Mouse (Mus musculus): ENCODE data around the gene E4f1. TPM values are rescaled to one million over a fixed set of nuclear protein-coding genes. Genes with fewer than 3 reads are reported as not detected.

E4f1 gene
- total and polyA plus RNA-seq, 3 experiments: 10.2 to 43.7 (median 10.3) TPM

DNA sequence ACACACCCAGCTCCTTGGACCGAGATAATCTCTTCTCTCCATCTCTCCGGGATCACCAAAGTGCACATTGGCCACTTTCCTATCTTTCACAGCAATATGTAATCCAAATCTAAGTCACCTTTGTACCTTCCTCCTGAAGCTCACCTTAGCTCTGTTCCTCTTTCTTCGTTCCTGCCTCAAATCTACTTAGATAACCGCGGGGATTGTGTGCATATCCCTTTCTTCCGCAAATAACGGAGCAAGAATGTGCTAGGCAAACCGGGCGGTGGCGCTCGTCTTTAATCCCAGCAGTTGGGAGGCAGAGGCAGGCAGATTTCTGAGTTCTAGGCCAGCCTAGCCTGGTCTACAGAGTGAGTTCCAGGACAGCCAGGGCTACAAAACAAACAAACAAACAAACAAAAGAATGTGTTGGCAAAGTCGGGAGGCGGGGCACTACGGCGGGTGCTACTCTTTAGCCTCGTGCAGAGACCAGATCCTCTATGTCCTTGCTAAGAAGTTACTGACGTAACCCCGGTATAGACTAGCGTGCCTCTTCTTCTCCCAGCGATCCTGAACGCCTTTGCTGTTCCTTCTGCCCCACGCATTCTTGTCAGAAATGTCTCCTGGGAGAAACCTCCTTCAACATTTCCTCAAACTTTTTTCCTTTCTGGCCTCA is 56.4 kb downstream of the E4f1 start:
- peaks cover 6% of the 10 kb centered on the region for H3K4me1 ChIP-seq (ENCODE audit: control insufficient read depth, insufficient read depth, low read length)
- DNase-seq: peak in 1 of 2 experiments; percentile 30
- peak overlapping the region; percentile 71 for H3K9ac ChIP-seq (ENCODE audit: low read depth, low read length)
- no peaks in the 10 kb centered on the region for H3K27me3 ChIP-seq (ENCODE audit: control insufficient read depth, insufficient read depth, low read length)
- peaks cover 15% of the 10 kb centered on the region for H3K36me3 ChIP-seq (ENCODE audit: control insufficient read depth, insufficient read depth, low read length)
- TF ChIP-seq EP300 (IDR thresholded peaks at IDR 0.05; ENCODE audit: insufficient read depth, low read depth, low read length): no peak
- no peak for TF ChIP-seq POLR2A (IDR thresholded peaks at IDR 0.05; ENCODE audit: insufficient read depth, low read depth, low read length)
- TF ChIP-seq CTCF (IDR thresholded peaks at IDR 0.05): peak; percentile 35
- 17% methylated on average over 22 of the region's 22 CpGs for WGBS
- intact Hi-C loops (cut with DNase I): loop anchor here (2.0 kb wide), 1 partner anchor 61 kb away; no protein-coding TSS in a partner anchor
- H3K79me2 ChIP-seq (replicated peaks; ENCODE audit: control insufficient read depth, insufficient read depth, low read length): peaks cover 10% of the 10 kb centered on the region
- peak overlapping the region; percentile 92 for H3K4me3 ChIP-seq
- peak overlapping the region; percentile 93 for H3K27ac ChIP-seq

DNA sequence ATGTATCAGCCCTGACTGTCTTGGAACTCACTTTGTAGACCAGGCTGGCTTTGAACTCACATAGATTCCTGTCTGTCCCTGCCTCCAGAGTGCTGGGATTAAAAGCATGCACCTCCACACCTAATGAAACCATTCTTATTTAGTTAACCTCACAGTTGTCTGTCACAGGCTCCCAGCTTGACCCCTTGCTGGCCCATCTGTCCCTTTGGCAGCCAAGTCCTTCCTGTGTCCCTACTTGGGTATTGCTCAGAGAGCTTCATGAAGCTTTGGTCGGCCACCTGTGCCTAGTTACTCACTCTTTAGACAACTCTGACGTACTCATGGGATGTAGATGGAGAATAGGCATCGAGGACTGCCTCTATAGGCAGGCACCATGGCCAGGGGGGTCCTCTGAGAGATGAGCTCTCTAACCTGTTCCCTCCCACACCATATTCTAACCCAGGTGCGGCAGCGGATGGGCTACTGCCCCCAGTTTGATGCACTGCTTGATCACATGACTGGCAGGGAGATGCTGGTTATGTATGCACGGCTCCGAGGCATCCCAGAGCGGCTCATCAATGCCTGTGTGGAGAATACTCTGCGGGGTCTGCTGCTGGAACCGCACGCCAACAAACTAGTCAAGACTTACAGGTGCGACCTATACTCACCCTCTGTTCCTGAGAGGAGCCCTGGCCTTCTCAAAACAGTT is 62.9 kb downstream of the E4f1 start:
- H3K4me3 ChIP-seq: no peak overlapping the region
- H3K79me2 ChIP-seq (replicated peaks; ENCODE audit: control insufficient read depth, insufficient read depth, low read length): no peaks in the 10 kb centered on the region
- intact Hi-C loops (cut with DNase I): no loop called here
- no peaks in the 10 kb centered on the region for H3K4me1 ChIP-seq (ENCODE audit: control insufficient read depth, insufficient read depth, low read length)
- TF ChIP-seq CTCF (IDR thresholded peaks at IDR 0.05) (no peak), EP300 (IDR thresholded peaks at IDR 0.05; ENCODE audit: insufficient read depth, low read depth, low read length) (no peak), POLR2A (IDR thresholded peaks at IDR 0.05; ENCODE audit: insufficient read depth, low read depth, low read length) (no peak)
- H3K9ac ChIP-seq (ENCODE audit: low read depth, low read length): no peak overlapping the region
- no peaks in the 10 kb centered on the region for H3K36me3 ChIP-seq (ENCODE audit: control insufficient read depth, insufficient read depth, low read length)
- WGBS: 86% methylated on average over 12 of the region's 12 CpGs
- no peak for DNase-seq
- H3K27me3 ChIP-seq (ENCODE audit: control insufficient read depth, insufficient read depth, low read length): no peaks in the 10 kb centered on the region
- H3K27ac ChIP-seq: no peak overlapping the region

DNA sequence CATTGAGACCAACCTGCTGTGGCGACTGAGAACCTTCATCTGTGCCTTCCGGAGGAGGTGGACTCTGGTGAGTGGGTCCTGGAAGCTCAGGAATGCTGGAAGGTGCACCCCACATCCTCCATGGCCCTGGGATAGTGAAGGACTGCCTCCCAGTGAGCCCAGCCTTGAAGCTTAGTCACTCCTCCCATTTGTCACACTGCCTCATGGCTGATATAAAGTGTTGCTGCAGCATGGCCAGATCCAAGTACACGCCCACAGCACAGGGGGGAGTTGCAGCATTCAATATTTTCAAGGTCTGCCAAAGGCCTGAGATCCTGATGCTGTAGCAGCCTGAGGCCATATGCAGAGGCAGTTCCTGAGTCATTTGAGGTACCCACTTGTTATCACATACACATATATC is 67.7 kb downstream of the E4f1 start:
- WGBS: 64% methylated on average over 3 of the region's 3 CpGs
- TF ChIP-seq POLR2A (IDR thresholded peaks at IDR 0.05; ENCODE audit: insufficient read depth, low read depth, low read length) (no peak), EP300 (IDR thresholded peaks at IDR 0.05; ENCODE audit: insufficient read depth, low read depth, low read length) (no peak), CTCF (IDR thresholded peaks at IDR 0.05) (no peak)
- Histone ChIP-seq H3K4me1 (ENCODE audit: control insufficient read depth, insufficient read depth, low read length) (no peaks in the 10 kb centered on the region), H3K4me3 (no peak overlapping the region), H3K36me3 (ENCODE audit: control insufficient read depth, insufficient read depth, low read length) (no peaks in the 10 kb centered on the region), H3K27me3 (ENCODE audit: control insufficient read depth, insufficient read depth, low read length) (no peaks in the 10 kb centered on the region), H3K27ac (no peak overlapping the region), H3K79me2 (replicated peaks; ENCODE audit: control insufficient read depth, insufficient read depth, low read length) (no peaks in the 10 kb centered on the region), H3K9ac (ENCODE audit: low read depth, low read length) (no peak overlapping the region)
- intact Hi-C loops (cut with DNase I): no loop called here
- no peak for DNase-seq

DNA sequence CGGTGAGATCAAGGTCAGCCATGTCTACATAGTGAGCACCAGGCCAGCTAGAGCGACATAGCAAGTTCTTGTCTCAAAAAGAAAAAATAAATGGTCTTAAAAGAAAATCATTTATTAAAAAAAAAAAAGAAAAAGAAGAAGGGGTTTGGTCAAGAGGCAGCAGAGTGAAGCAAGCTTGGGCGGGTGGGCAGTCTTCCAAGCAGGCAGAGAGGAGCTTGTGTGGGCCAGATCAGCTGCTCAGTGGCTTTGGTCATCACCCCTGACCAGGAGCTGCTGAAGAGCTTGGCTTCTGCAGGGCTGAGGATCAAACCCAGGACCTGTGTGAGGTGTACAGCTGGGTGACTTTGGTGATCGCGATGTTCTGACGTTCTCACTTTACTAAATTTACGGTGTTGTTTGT is 75.7 kb downstream of the E4f1 start:
- no peak for TF ChIP-seq POLR2A (IDR thresholded peaks at IDR 0.05; ENCODE audit: insufficient read depth, low read depth, low read length)
- no peak for TF ChIP-seq EP300 (IDR thresholded peaks at IDR 0.05; ENCODE audit: insufficient read depth, low read depth, low read length)
- no peak for TF ChIP-seq CTCF (IDR thresholded peaks at IDR 0.05)
- intact Hi-C loops (cut with DNase I): no loop called here
- Histone ChIP-seq H3K36me3 (ENCODE audit: control insufficient read depth, insufficient read depth, low read length) (no peaks in the 10 kb centered on the region), H3K9ac (ENCODE audit: low read depth, low read length) (no peak overlapping the region), H3K4me1 (ENCODE audit: control insufficient read depth, insufficient read depth, low read length) (no peaks in the 10 kb centered on the region), H3K27ac (no peak overlapping the region), H3K79me2 (replicated peaks; ENCODE audit: control insufficient read depth, insufficient read depth, low read length) (no peaks in the 10 kb centered on the region), H3K4me3 (no peak overlapping the region), H3K27me3 (ENCODE audit: control insufficient read depth, insufficient read depth, low read length) (no peaks in the 10 kb centered on the region)
- 91% methylated on average over 7 of the region's 7 CpGs for WGBS
- DNase-seq: no peak

Other genes starting within 250 kb of the E4f1 start
- gene Tedc2, start 249.5 kb downstream of the E4f1 start, total RNA-seq (2021): 1 to 10 TPM; 2.0 TPM
- gene Tedc2, start 249.5 kb downstream of the E4f1 start, polyA plus RNA-seq (2012; rRNA removed): 3.8 and 5.2 TPM in 2 replicates
- under 1 TPM; 0.57 to 0.59 TPM for gene Ccnf, start 218.8 kb downstream of the E4f1 start, total RNA-seq (2021)
- gene Ccnf, start 218.8 kb downstream of the E4f1 start, polyA plus RNA-seq (2012; rRNA removed): 0.44 and 0.49 TPM in 2 replicates
- not detected for gene Abca17, start 119.2 kb downstream of the E4f1 start, total RNA-seq (2021)
- not detected in 2 replicates for gene Abca17, start 119.2 kb downstream of the E4f1 start, polyA plus RNA-seq (2012; rRNA removed)
- gene Abca3, start 118.4 kb downstream of the E4f1 start, total RNA-seq (2021): 10 to 100 TPM; 12.1 to 12.6 TPM
- gene Abca3, start 118.4 kb downstream of the E4f1 start, polyA plus RNA-seq (2012; rRNA removed): 13.4 and 15.7 TPM in 2 replicates
- gene Rnps1, start 55.7 kb downstream of the E4f1 start, total RNA-seq (2021): 10 to 100 TPM; 60.0 to 62.7 TPM
- gene Rnps1, start 55.7 kb downstream of the E4f1 start, polyA plus RNA-seq (2012; rRNA removed): 83.0 and 107 TPM in 2 replicates
- 100 to 1,000 TPM; 421 to 487 TPM for gene Eci1, start 43.7 kb downstream of the E4f1 start, total RNA-seq (2021)
- gene Eci1, start 43.7 kb downstream of the E4f1 start, polyA plus RNA-seq (2012; rRNA removed): 414 and 486 TPM in 2 replicates
- 1 to 10 TPM in 1 of 2 experiments, under 1 TPM in 1; 0.65 to 1.5 TPM for gene Dnase1l2, start 27.2 kb downstream of the E4f1 start, total RNA-seq (2021)
- 5.2 and 7.2 TPM in 2 replicates for gene Dnase1l2, start 27.2 kb downstream of the E4f1 start, polyA plus RNA-seq (2012; rRNA removed)
- 10 to 100 TPM; 35.7 to 44.5 TPM for gene Pgp, start 79 bp upstream of the E4f1 start, total RNA-seq (2021)
- 39.1 and 46.4 TPM in 2 replicates for gene Pgp, start 79 bp upstream of the E4f1 start, polyA plus RNA-seq (2012; rRNA removed)
- not detected for gene Bricd5, start 3.6 kb upstream of the E4f1 start, total RNA-seq (2021)
- not detected in 2 replicates for gene Bricd5, start 3.6 kb upstream of the E4f1 start, polyA plus RNA-seq (2012; rRNA removed)
- gene Mlst8, start 8.8 kb upstream of the E4f1 start, total RNA-seq (2021): 10 to 100 TPM in 1 of 2 experiments, 1 to 10 TPM in 1; 8.5 to 10.7 TPM
- gene Mlst8, start 8.8 kb upstream of the E4f1 start, polyA plus RNA-seq (2012; rRNA removed): 28.1 and 42.0 TPM in 2 replicates
- gene Caskin1, start 18.3 kb upstream of the E4f1 start, total RNA-seq (2021): under 1 TPM; 0.16 to 0.55 TPM
- gene Caskin1, start 18.3 kb upstream of the E4f1 start, polyA plus RNA-seq (2012; rRNA removed): 0.23 and 0.45 TPM in 2 replicates
- gene Traf7, start 57.6 kb upstream of the E4f1 start, total RNA-seq (2021): 10 to 100 TPM; 41.9 to 46.5 TPM
- 93.4 and 109 TPM in 2 replicates for gene Traf7, start 57.6 kb upstream of the E4f1 start, polyA plus RNA-seq (2012; rRNA removed)
- gene Rab26, start 63.9 kb upstream of the E4f1 start, total RNA-seq (2021): under 1 TPM in 1 of 2 experiments, not detected in 1; 0.39 TPM
- gene Rab26, start 63.9 kb upstream of the E4f1 start, polyA plus RNA-seq (2012; rRNA removed): 0.10 and 0.12 TPM in 2 replicates
- gene Pkd1, start 79.5 kb upstream of the E4f1 start, total RNA-seq (2021): 10 to 100 TPM; 35.6 to 36.2 TPM
- 48.5 and 59.9 TPM in 2 replicates for gene Pkd1, start 79.5 kb upstream of the E4f1 start, polyA plus RNA-seq (2012; rRNA removed)
- 100 to 1,000 TPM; 104 to 110 TPM for gene Tsc2, start 162.3 kb upstream of the E4f1 start, total RNA-seq (2021)
- gene Tsc2, start 162.3 kb upstream of the E4f1 start, polyA plus RNA-seq (2012; rRNA removed): 178 and 194 TPM in 2 replicates
- 1 to 10 TPM; 2.9 to 3.4 TPM for gene Nthl1, start 162.4 kb upstream of the E4f1 start, total RNA-seq (2021)
- gene Nthl1, start 162.4 kb upstream of the E4f1 start, polyA plus RNA-seq (2012; rRNA removed): 4.4 and 7.0 TPM in 2 replicates
- 100 to 1,000 TPM in 1 of 2 experiments, 10 to 100 TPM in 1; 100.0 to 110 TPM for gene Slc9a3r2, start 180.0 kb upstream of the E4f1 start, total RNA-seq (2021)
- gene Slc9a3r2, start 180.0 kb upstream of the E4f1 start, polyA plus RNA-seq (2012; rRNA removed): 125 and 147 TPM in 2 replicates
- gene Npw, start 188.1 kb upstream of the E4f1 start, total RNA-seq (2021): not detected
- not detected in 2 replicates for gene Npw, start 188.1 kb upstream of the E4f1 start, polyA plus RNA-seq (2012; rRNA removed)
- 10 to 100 TPM; 17.4 to 17.5 TPM for gene Zfp598, start 199.4 kb upstream of the E4f1 start, total RNA-seq (2021)
- 28.1 and 29.9 TPM in 2 replicates for gene Zfp598, start 199.4 kb upstream of the E4f1 start, polyA plus RNA-seq (2012; rRNA removed)
- gene Syngr3, start 219.6 kb upstream of the E4f1 start, total RNA-seq (2021): under 1 TPM; 0.16 to 0.30 TPM
- 0.43 and 1.00 TPM in 2 replicates for gene Syngr3, start 219.6 kb upstream of the E4f1 start, polyA plus RNA-seq (2012; rRNA removed)
- gene Gfer, start 225.8 kb upstream of the E4f1 start, total RNA-seq (2021): 10 to 100 TPM; 20.3 to 21.5 TPM
- 14.0 and 14.6 TPM in 2 replicates for gene Gfer, start 225.8 kb upstream of the E4f1 start, polyA plus RNA-seq (2012; rRNA removed)
- 1 to 10 TPM in 1 of 2 experiments, under 1 TPM in 1; 0.65 to 1.0 TPM for gene Noxo1, start 225.9 kb upstream of the E4f1 start, total RNA-seq (2021)
- 2.4 and 4.5 TPM in 2 replicates for gene Noxo1, start 225.9 kb upstream of the E4f1 start, polyA plus RNA-seq (2012; rRNA removed)
- gene Tbl3, start 237.3 kb upstream of the E4f1 start, total RNA-seq (2021): 10 to 100 TPM; 17.4 to 19.4 TPM
- gene Tbl3, start 237.3 kb upstream of the E4f1 start, polyA plus RNA-seq (2012; rRNA removed): 34.2 and 39.2 TPM in 2 replicates
- not detected for gene Rnf151, start 247.8 kb upstream of the E4f1 start, total RNA-seq (2021)
- gene Rnf151, start 247.8 kb upstream of the E4f1 start, polyA plus RNA-seq (2012; rRNA removed): 0.15 and 0.68 TPM in 2 replicates
- 100 to 1,000 TPM; 675 to 722 TPM for gene Rps2, start 247.8 kb upstream of the E4f1 start, total RNA-seq (2021)
- 2,277 and 2,346 TPM in 2 replicates for gene Rps2, start 247.8 kb upstream of the E4f1 start, polyA plus RNA-seq (2012; rRNA removed)